Mouse (Mus musculus) heart, embryonic 16.5 days (tissue): ENCODE measurements around the gene Spin4. TPM values are rescaled to one million over a fixed set of nuclear protein-coding genes. Genes with fewer than 3 reads are reported as not detected.

Experiments
- ATAC-seq: fragments of 200-750 bp; cut with Nextera tagmentation; replicated peaks from 2 replicates; pipeline ENCODE4 v1.8.0; 2017; ENCODE audit warnings: moderate number of reproducible peaks; ENCODE audit not compliant: insufficient read depth, low FRiP score; ENCODE audit errors: extremely low read depth
- H3K27ac ChIP-seq: fragments of 300-500 bp; sonication (generic); 2 replicates; pipeline ENCODE4 v1.5.1; 2014; ENCODE audit warnings: mild to moderate bottlenecking, low read length, control low read depth, moderate library complexity
- H3K27me3 ChIP-seq: fragments of 300-500 bp; sonication (generic); 2 replicates; pipeline ENCODE4 v1.6.1; 2014; ENCODE audit warnings: low read length, mixed read lengths; ENCODE audit not compliant: control insufficient read depth, insufficient read depth
- H3K36me3 ChIP-seq: fragments of 300-500 bp; sonication (generic); 2 replicates; pipeline ENCODE4 v1.6.1; 2014; ENCODE audit not compliant: control insufficient read depth, insufficient read depth
- H3K4me1 ChIP-seq: fragments of 300-500 bp; sonication (generic); 2 replicates; pipeline ENCODE4 v1.6.1; 2014; ENCODE audit warnings: low read length, mixed read lengths; ENCODE audit not compliant: control insufficient read depth, insufficient read depth
- H3K4me2 ChIP-seq: fragments of 300-500 bp; sonication (generic); 2 replicates; pipeline ENCODE4 v1.6.1; 2014; ENCODE audit warnings: low read depth, mild to moderate bottlenecking, control low read depth, low read length
- H3K4me3 ChIP-seq: fragments of 300-500 bp; sonication (generic); 2 replicates; pipeline ENCODE4 v1.5.1; 2014; ENCODE audit warnings: mild to moderate bottlenecking, control low read depth, low read length
- H3K9ac ChIP-seq: fragments of 300-500 bp; sonication (generic); 2 replicates; pipeline ENCODE4 v1.6.1; 2014; ENCODE audit warnings: low read length, control low read depth
- H3K9me3 ChIP-seq: fragments of 300-500 bp; sonication (generic); replicated peaks from 2 replicates; pipeline ENCODE4 v1.6.1; 2016; ENCODE audit warnings: low read length; ENCODE audit not compliant: control insufficient read depth
- WGBS: fragments of 180-500 bp; shearing (Covaris S2); extraction: QIAGEN DNeasy Blood & Tissue Kit; methylation state at CpG from one replicate; pipeline ENCODE4 v1.1.7; 2014; 5-methylcytosine and 5-hydroxymethylcytosine counted together
- polyA plus RNA-seq: library from polyadenylated mRNA; unstranded; fragments of >200 nt; fragmentation: Nextera tagmentation; extraction: Ambion mirVana; gene quantifications from 2 replicates; pipeline ENCODE4 v1.2.1, GENCODE M21; 2015

The Spin4 gene
- 3.2 and 3.3 TPM in 2 replicates for polyA plus RNA-seq

DNA sequence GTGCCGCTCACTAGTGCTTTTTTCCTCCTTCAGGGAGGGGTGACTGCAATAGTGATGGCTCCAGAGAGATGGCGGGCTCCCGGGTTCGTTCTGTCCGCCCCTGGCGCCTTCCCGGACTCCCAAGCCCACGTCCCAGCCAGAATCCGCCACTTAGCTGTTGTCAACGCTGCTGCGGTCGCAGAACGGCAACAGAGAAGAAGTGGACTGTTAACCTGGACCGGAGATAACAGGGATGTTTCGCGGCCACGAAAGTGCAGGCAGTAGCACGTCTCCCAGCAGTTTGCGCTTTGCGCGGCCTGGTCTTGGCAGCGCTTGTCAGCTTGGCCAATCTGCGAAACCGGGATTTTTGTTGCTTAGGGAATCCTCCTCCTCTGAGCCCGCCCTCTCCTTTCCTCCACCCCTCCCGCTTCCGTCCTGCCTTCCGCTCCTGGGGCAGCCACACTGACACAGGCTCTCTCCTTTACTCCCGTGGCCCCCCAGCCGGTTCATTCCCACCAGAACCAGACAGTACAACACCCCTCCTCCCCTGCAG, at the start of gene Spin4:
Gene Spin4, minus strand, starts transcription at position 322 of the 532 bp plus-strand sequence.
- Histone ChIP-seq H3K9ac (peak within 1 kb of the TSS; percentile 77), H3K36me3 (no peaks in the 10 kb centered on the region), H3K4me2 (peak within 1 kb of the TSS; percentile 72), H3K9me3 (no peaks in the 10 kb centered on the region), H3K27ac (peak within 1 kb of the TSS; percentile 95), H3K4me1 (no peaks in the 10 kb centered on the region), H3K27me3 (no peaks in the 10 kb centered on the region), H3K4me3 (peak within 1 kb of the TSS; percentile 67)
- 15% methylated on average over 29 of the region's 30 CpGs for WGBS
- ATAC-seq, result peak; percentile 95

DNA sequence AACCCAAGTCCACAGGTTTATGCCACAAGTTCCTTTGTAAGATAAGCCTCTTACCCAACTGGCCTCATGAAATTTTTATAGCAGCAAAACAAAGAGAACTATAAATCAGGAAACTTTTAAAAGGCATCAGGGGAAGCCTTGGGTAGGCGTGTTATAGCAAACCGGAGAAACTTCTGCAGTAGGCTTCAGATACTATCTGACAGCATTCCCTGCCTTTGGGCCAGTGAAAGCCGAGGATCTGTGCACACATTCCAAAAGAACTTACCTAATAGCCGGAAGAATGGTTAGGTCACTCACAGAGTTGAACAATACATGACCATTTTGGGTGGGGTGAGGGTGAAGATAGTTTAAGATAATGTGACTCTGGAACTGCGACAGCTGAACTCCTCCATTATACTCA, 1.4 kb upstream of the Spin4 start:
- Histone ChIP-seq H3K4me2 (no peak overlapping the region), H3K4me1 (no peaks in the 10 kb centered on the region), H3K4me3 (no peak overlapping the region), H3K27me3 (no peaks in the 10 kb centered on the region), H3K36me3 (no peaks in the 10 kb centered on the region), H3K9me3 (no peaks in the 10 kb centered on the region), H3K9ac (no peak overlapping the region), H3K27ac (no peak overlapping the region)
- no peak for ATAC-seq
- whole genome bisulfite sequencing, result 51% methylated on average over 5 of the region's 5 CpGs

DNA sequence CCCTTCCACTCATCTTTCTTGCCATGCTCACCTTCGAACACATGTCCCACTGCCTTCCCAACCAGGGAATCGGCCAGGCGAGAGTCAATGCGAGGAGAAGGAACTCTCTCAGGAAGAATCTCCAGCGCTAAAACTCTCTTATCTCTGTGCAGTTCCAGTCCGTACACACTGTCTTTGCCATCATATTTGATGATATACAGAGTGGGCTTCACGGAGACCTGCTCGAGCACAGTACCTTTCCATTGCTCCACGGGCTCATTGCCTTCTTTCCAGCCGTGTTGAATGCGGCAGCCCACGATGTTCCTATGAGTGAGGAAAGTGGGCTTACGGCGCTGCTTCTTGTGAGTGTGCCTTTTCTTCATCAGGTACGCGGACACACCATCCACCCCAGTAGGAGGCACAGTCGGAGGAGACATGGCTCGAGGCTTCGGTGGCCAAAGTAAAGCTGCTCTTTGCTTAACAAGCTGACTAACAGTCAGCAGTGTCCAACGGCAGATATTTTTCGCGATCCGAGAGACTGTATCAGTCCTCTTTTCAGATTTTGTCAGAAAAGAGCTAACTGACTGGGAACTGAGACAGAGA, 612 bp downstream of the Spin4 start:
- H3K9ac ChIP-seq, result peak overlapping the region; percentile 77
- H3K27ac ChIP-seq, result peak overlapping the region; percentile 95
- 18% methylated on average over 23 of the region's 23 CpGs for WGBS
- no peaks in the 10 kb centered on the region for H3K36me3 ChIP-seq
- H3K4me3 ChIP-seq, result peak overlapping the region; percentile 67
- peak; percentile 62 for ATAC-seq
- H3K4me2 ChIP-seq, result peak overlapping the region; percentile 72
- H3K4me1 ChIP-seq, result no peaks in the 10 kb centered on the region
- H3K27me3 ChIP-seq, result no peaks in the 10 kb centered on the region
- no peaks in the 10 kb centered on the region for H3K9me3 ChIP-seq

DNA sequence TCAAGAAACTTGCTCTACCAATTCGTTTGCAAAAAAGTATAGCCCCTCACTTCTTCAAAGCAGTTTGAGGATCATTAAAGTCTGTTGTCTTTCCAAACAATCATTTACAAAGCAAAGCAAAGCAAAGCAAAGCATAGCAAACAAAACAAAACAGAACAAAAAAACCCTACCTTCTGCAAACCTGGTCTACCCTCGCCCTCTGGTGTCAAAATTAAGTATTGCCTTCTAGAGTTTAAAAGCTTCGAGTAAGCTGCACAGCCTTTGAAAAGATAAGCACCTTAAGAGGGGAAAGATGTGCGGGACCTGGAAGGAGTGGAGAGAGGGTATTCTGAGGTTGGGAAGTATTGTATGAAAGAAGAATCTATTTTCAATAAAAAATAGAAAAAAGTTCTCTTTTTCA, 14.4 kb downstream of the Spin4 start:
- H3K27me3 ChIP-seq, result no peaks in the 10 kb centered on the region
- no peak overlapping the region for H3K4me2 ChIP-seq
- no peak overlapping the region for H3K9ac ChIP-seq
- no peak overlapping the region for H3K4me3 ChIP-seq
- H3K36me3 ChIP-seq, result no peaks in the 10 kb centered on the region
- no peaks in the 10 kb centered on the region for H3K4me1 ChIP-seq
- ATAC-seq, result no peak
- H3K9me3 ChIP-seq, result no peaks in the 10 kb centered on the region
- no peak overlapping the region for H3K27ac ChIP-seq
- WGBS, result 18% methylated on average over 4 of the region's 4 CpGs

DNA sequence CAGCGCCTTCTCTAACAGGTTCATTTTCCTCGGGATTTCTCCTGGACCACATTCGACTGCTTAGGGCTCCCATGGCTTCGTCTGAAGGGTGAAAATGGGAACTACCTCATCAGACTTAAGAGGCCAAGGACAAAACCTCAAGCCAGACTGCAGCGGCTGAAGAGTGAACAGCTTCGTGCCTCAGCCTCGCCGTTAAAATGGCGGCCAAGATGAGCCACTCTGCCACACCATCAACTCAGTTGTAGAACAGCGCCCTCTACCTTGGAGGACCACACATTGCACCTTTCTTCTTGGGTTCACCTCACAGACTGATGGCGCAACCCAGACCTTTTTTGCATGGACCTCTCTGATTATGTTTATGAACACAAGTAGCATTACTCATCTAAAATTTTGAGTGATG, 27.6 kb downstream of the Spin4 start:
- Histone ChIP-seq H3K4me1 (no peaks in the 10 kb centered on the region), H3K27me3 (no peaks in the 10 kb centered on the region), H3K9me3 (no peaks in the 10 kb centered on the region; the same call in 1 of the 2 replicates), H3K4me3 (no peak overlapping the region), H3K36me3 (no peaks in the 10 kb centered on the region), H3K9ac (no peak overlapping the region), H3K4me2 (no peak overlapping the region), H3K27ac (no peak overlapping the region)
- WGBS, result 90% methylated on average over 11 of the region's 11 CpGs
- no peak for ATAC-seq

DNA sequence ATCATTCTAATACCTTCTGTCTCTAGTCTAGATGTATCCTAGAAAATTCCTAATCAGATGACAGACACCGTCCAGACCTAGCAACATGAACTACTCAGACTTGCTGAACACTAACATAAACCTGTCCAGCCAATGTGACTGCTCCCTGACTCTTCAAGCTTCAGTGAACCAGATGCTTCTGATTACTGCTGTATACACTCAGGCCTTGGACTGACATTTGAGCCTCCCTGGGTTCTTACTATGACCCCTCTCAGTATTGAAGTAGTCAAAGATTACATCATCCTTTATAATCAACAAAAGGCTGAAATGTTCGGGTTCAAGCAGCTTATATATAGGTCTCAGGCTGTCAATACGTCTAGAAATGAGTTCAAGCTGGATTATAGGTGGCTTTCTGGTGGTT, 32.4 kb downstream of the Spin4 start:
- no peak overlapping the region for H3K27ac ChIP-seq
- H3K4me3 ChIP-seq, result no peak overlapping the region
- H3K9ac ChIP-seq, result no peak overlapping the region
- 63% methylated on average over 3 of the region's 3 CpGs for WGBS
- H3K4me1 ChIP-seq, result no peaks in the 10 kb centered on the region
- H3K9me3 ChIP-seq, result no peaks in the 10 kb centered on the region; the same call in 1 of the 2 replicates
- no peak for ATAC-seq
- no peaks in the 10 kb centered on the region for H3K36me3 ChIP-seq
- no peaks in the 10 kb centered on the region for H3K27me3 ChIP-seq
- no peak overlapping the region for H3K4me2 ChIP-seq

DNA sequence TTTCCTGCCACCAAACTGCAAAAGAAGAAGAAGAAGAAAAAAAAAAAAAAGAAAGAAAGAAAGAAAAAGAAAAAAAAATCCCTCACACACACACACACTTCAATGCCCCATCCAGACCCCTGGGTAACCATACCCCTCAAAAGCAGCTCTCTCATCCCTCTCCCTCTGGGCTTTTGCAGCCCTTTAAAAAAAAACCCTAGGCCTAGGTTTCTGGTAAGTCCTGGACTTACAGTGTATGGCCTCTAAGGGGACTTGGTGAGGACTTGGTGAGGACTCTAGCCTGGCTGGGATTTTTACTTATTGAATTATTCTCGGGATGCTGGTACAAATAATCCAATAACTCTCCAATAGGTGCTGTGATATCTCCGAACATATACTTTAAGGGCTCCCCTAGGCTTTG, 35.6 kb downstream of the Spin4 start:
- peak overlapping the region; percentile 67 for H3K4me2 ChIP-seq
- no peak overlapping the region; the same call in 1 of the 2 replicates for H3K4me3 ChIP-seq
- no peaks in the 10 kb centered on the region for H3K36me3 ChIP-seq
- 48% methylated on average over 2 of the region's 2 CpGs for WGBS
- no peaks in the 10 kb centered on the region for H3K9me3 ChIP-seq
- no peak overlapping the region for H3K27ac ChIP-seq
- H3K27me3 ChIP-seq, result no peaks in the 10 kb centered on the region
- ATAC-seq, result 0 out of 2 replicates have a peak, but pooled peaks have one; percentile 14
- no peaks in the 10 kb centered on the region for H3K4me1 ChIP-seq
- H3K9ac ChIP-seq, result peak overlapping the region; percentile 72

DNA sequence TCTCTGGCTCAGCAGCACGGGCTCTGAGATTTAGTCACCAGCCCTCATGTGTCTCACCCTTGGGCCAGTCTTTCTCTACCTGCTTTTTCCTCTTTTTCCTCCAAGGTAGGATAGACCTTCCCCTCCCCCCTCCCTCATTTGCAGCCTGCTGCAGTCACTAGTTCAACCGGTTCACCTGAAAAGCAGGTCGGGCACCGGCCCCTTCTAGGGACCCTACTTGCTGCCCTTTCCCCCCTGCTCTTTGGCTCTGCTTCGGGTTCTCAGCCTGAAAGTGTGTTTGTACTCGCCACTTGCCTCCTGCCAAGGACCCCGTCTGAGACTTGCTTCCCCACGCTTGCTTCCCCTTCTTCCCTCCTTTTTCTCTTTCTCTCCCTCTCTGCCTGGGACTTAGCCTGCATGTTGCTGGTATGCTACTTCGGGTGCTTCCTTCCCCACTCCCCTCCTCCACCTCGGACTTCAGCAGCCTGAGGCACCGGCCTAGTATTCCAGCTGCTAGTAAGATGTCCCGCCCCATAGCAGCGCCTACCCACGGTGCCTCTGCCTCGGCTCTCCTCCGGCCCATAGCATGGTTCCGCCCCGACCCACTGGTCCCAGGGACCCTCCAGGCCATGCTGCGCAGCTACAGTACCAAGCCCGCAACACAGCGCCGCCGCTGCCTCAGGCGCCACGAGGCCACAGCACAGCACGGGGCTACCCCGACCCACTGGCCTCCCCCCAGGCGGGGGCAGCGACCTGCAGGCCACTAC, 36.2 kb downstream of the Spin4 start:
- peak overlapping the region; percentile 67 for H3K4me2 ChIP-seq

More for the DNA sequence above, 36.2 kb downstream of the Spin4 start:
- Histone ChIP-seq H3K27me3 (no peaks in the 10 kb centered on the region), H3K4me1 (no peaks in the 10 kb centered on the region), H3K9me3 (no peaks in the 10 kb centered on the region), H3K27ac (no peak overlapping the region), H3K4me3 (peak overlapping the region; percentile 50), H3K36me3 (no peaks in the 10 kb centered on the region), H3K9ac (peak overlapping the region; percentile 72)
- 15% methylated on average over 29 of the region's 29 CpGs for WGBS
- peak; percentile 75 for ATAC-seq
